Mouse (Mus musculus): ENCODE measurements at regions not wholly inside any gene's neighbourhood (a gene's known extent, or its start where the extent isn't known, plus 50 kb on each side); places are given as distances from the start of the nearest gene placed in this dataset.

DNA sequence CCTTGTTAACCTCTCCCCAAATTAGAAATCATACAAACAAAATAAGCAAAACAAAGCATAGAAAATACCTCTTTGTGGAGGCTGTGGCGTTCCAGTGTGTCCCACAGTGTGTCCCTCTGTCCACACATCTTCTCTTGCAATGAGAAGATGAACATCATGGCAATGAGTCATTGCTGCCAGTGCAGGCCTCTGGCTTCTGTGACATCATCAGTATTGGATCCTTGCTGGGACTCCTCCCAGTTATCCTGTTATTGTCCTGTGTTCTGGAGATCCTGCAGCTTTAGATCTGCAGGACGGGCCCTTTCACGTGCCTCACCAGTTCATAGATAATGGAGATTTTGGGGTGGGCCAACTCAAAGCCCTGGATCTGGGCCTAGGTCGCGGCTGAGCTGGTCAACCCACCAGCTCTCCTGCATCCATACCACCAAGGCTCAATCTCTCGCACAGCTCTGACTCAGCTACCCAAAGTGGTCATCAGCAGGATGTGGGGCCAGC, 80.9 kb downstream of the Tmem212 start:
- no peak for DNase-seq

DNA sequence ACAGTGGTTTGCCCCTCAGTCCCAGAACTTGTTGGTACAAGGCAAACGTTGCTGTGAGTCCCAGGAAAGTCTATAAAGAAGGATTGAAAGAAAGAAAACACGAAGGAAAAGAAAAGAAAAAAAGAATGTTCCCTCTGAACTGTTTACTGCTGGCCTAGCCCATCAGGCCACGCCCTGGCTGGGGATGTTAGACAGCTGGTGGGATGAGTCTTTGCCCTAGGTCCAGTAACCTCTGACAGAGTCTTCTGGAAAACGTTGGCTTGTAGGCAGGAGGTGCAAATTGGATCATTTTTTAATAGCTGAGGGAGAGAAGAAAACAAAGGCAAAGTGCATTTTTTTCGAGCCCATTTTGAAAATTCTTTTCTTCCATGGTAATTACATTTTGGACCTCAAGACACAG, 91.9 kb downstream of the Tmem212 start:
- DNase-seq: no peak

DNA sequence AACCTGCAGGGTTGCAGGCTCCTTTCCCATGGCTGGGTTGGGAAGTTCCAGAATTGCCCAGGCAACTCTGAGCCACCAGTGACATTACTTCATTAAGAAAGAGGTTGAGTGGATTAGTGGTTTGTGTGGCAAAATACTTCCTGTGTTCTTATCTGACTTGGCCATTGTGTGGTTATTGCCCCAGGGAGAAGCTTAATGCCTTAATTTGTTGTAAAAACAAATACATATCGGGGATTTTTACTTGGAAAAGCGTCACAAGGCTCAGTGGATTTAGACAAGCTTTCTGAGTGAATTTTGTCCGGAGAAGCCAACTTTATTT, 80.5 kb upstream of the Fndc3b start:
- no peak for DNase-seq

DNA sequence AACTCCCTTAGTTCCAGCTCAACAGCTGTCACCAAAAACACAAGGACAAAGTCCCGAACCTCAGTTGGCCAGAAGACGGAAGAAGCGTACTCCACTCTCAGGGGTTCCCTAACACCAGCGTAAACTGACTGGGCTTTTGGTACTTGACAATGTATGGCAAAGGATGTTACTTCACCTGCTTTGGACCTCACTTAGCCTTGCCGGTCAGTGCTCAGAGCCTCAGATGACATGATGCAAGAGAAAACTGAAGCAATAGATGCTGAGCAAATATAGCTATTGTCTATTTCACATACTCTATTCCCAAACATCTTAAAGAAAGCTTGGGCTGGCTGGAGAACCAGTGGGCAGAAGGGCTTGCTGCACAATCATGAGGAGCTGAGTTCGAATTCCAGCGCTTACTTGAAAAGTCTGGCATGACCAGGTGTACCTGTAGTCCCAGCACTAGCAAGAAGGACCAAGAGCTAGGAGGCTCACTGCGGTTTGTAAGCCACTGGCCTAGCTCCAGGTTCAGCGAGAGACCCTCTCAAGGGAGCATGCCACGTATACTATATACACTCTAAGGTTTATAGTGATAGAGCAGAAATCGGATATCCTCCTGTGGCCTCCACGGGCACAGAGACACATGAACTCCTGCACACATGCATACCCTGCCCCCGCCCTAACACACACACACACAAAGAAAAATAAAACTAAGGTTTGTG, 80.0 kb upstream of the Fndc3b start:
- no peak for DNase-seq

DNA sequence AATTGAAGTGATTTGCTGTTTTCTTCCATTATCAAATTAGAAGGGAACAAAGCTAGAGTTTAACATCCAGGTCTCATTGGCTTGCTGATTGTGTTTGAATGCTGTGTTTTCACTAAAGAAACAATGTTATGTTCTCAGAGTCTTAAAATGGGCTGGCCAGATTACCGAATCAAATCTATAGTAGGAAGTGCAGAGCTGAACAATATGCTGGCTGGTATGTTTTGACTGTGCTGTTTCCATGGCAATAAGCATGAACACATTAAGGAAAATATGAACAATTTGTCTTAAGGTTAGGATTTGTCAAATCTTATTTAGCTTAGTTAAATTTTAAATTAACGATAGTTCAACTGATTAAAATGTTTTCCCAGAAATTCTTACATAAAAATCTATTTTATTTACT, 72.8 kb upstream of the Fndc3b start:
- DNase-seq: no peak

DNA sequence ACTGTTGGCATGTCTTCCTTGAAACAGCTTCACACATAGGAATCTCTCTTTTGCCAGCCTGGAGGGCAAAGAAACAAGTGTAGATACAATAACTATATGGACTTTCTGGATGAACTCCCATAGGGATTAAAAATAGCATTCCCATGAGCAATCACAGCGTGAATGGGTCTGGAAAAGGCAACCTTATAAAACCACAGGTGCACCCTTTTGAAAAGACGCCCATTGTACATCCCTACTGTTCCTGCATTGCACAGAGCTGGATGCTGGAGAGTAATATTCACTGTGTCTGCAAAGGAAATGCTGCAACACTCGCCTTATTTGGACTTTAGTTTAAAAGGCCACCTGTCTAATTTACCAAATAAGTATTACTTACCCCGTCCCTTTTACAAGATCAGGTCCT, 72.4 kb upstream of the Fndc3b start:
- DNase-seq: no peak

DNA sequence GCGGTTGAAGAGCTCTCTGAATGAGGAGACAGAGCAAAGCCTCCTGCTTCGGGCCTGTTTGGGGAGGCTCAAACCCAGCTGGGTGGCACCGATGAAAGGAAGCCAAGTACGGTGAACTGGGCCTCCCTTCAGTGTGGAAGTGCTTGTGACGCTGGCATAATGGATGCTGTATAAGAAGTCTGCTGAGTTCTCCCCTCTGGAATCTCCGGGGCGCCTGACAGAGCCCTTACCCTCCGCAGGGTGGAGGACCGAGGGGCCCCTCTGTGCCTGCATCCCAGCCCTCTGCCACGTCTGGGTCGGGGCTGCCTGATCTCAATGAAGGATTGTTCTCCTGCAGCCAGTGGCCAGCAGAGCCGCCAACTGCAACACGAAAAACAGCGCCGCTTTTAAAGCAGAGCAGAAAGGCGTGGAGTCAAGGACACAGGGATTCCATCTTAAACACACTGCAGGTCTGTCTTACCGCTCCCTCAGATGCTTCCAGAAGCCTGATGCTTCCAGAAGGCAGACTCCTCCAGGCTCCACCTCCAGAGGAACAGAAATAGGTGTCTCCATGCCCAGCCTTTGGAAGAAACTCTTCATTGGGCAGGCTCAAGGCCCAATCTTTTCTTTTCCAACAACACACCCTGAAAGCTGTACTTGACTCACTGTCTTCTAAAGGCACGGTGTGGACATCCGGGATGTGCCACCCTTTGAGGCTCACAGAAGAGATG, 71.1 kb upstream of the Fndc3b start:
- DNase-seq: no peak

DNA sequence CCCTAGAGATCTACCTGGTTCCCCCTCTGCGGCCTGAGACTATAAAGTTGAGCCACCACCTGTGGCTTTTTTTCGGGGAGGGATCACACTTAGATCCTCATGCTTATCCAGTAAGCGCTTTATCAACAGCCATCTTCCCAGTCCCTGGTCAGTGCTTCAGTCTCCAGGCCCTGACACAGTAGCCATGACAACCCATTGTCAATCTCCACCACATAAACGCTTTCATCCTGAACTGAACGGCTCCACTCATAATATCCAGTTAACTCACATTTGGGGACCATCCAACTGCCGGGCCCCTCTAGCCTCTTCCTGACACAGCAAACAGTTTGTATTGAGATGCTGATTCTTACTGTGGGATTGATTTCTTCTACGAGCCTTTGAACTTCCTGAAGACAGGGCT, 68.8 kb upstream of the Fndc3b start:
- DNase-seq: no peak

DNA sequence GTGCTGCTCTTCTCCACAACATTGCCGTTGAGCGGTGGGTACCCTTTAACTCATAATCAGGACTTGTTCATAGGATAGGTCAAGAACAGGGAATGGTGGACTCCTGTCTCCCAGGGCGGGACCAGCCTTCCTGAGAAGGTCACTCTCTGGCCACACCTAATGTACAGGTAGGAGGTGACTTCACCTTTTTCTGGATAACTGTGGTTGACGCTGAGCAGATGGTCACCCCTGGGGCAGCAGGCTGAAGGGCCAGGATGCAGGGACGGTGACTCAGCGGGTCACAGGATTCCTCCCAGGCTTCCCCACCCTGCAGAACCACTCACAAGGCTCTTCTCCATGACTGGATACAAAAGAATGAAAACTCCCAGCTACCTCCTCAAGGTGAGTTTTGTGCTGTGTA, 66.6 kb upstream of the Fndc3b start:
- DNase-seq: no peak

DNA sequence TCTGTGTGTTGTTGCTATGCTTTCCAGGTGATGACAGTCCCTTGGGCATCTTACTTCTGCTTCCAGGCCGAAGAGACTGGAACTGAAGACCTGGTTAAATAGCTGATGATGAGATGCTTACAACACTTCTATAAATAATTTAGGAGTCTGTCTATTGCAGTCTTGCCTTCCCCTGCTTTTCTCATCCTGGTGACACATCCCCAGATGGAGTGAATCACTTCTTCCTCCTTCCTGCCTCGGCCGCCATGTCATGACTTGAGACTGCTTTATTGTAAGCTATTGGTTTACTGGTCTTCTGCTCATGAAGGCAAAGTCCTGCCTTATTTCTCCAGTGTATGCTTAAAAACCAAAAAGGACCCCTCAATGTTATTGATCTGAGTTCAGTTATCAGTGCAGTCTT, 62.1 kb upstream of the Fndc3b start:
- DNase-seq: no peak

DNA sequence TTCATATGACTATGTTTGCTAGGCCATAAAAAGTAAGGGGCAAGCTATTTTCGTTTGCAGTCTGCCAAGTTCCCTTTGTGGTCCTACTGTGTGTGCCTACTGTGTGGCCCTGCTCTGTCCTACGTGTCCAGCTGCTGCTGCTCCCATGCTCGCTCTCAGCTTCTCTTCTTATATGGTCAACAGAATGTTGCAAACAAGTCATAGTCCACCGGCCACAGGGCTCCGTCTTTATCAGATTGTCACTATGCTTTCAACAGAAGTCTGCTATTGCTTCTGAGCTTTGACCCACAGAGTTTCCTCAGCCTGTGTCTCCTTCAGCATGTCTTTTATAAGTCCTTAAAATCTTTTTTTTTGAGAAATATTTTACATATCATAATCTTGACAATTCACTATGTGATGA, 58.3 kb upstream of the Fndc3b start:
- no peak for DNase-seq

DNA sequence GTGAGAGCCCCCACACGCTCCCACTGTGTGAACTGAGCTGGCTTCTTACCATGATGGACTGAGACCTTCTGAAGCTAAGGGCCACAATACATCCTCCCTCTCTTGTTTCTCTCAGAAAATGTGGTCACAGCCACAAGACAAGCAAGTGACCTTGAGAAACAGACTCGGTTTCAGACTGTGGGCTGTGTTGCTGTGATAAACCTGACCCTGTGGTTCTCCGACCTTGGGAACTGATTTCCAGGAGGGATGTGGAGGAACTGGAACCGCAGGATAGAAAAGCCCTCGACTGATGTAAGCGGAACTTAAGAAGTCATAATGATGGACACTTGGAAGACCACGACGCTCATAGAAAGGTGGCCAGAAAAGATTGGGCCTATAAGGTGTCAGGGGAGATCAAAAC, 56.1 kb upstream of the Fndc3b start:
- no peak for DNase-seq

DNA sequence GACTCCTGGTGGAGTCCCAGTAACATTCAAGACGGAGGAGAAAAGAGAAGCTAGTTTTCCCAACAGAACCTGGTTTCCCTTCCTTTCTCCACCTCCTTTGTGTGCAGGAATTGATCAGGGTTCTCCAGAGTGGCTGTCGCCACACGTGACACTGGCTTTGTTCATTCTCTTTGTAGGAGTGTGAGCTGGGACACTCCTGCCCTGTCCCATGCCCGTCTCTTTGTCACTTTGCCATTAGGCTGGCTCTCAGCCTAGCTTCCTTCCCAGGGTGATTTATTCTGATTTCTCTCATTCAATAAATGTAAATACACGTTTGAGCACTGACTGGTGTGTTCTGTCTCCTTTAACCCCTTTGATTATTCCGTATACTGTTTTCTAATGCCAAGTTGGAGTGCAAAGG, 55.3 kb upstream of the Fndc3b start:
- DNase-seq: peak; percentile 35

DNA sequence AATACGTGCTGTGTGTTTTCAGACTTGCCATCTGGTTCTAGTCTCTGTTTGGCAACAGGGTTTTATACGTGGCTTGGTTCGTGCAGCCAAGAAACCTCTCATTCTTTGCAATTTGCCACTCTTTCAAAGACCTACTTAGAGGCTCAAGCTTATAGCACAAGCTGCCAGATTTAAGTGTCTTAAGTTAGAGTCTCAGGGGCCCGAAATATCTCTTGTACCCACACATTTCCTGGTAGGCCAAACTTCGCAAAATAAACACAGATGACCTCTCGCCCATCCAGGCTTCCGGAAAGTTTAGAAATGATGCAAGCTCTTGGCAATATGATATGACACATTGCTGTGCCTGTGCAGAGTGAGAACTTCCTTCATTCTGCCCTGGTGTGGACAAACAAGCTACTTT, 54.8 kb upstream of the Fndc3b start:
- peak; percentile 5 for DNase-seq

DNA sequence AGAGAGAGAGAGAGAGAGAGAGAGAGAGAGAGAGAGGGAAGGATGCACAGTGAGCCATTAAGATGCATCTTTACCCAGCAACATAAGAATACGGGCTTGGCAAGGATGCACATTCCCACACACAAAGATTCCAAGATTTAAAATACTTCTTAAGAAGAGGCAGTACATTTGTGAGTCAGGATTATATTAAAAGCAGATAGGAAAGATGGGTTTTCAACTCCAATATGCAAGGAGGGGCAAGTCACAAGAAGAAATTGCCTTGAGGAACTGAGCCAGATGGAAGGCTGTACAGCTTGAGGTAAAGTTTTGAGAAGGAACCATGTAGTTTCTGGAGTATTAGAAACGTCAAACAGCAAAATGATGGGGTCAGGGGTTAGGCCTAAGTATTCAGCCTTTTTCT, 53.4 kb upstream of the Fndc3b start:
- no peak for DNase-seq

DNA sequence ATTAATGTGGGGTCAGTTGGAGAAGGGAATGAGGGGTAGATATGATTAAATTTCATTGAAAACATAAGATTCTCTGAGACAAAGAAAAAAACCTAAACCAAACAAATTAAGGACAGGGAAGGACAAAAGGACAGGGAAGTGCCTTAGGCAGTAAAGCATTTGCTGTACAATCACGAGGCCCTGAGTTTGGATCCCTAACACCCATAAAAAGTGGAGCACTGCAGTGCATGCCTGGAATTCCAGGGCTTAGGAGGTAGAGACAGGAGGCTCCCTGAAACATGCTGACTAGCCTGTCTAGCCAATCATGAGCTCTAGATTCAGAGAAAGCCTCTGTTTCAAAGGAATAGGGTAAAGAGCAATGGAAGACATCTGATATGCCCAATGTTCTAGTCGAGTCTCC, 49.9 kb upstream of the Fndc3b start:
- no peak for DNase-seq
